Comparison of ENCODE assay signal across 8 mouse cellular contexts in genomic region chr3:90587361-90588101, GRCm38 (mm10). TPM values are rescaled to one million over a fixed set of nuclear protein-coding genes. Genes with fewer than 3 reads are reported as not detected.
A peak's percentile ranks its signal among the peaks of the same experiment; 100 is the strongest.
DNase-seq lines count a peak whose midpoint lies in the region; ATAC-seq and TF ChIP-seq lines count a peak whose summit lies in the region.

No protein-coding gene starts in this region.

- H3K9me3 ChIP-seq in heart, postnatal 0 days (replicated peaks; ENCODE audit: control insufficient read depth, low read length) = no peaks in the 10 kb centered on the region
- H3K9me3 ChIP-seq in forebrain, embryonic 14.5 days (replicated peaks; ENCODE audit: control insufficient read depth, low read length) = no peaks in the 10 kb centered on the region

- no peak for TF ChIP-seq CTCF in heart, postnatal 0 days (IDR thresholded peaks at IDR 0.05; ENCODE audit: low read depth)

- H3K27ac ChIP-seq in heart, postnatal 0 days (ENCODE audit: low read depth) = peak overlapping the region; percentile 60
- no peak overlapping the region for H3K27ac ChIP-seq in forebrain, embryonic 14.5 days (ENCODE audit: low read depth, low read length)

- H3K4me3 ChIP-seq in heart, postnatal 0 days (ENCODE audit: low read depth, low read length) = no peak overlapping the region
- H3K4me3 ChIP-seq in forebrain, embryonic 14.5 days (ENCODE audit: low read depth, low read length) = no peak overlapping the region

- H3K4me1 ChIP-seq in heart, postnatal 0 days (ENCODE audit: control insufficient read depth, insufficient read depth) = peaks cover 12% of the 10 kb centered on the region; the same call in 1 of the 2 replicates
- H3K4me1 ChIP-seq in forebrain, embryonic 14.5 days (ENCODE audit: control insufficient read depth, insufficient read depth, low read length) = no peaks in the 10 kb centered on the region

- no peak for TF ChIP-seq EP300 in heart, postnatal 0 days (IDR thresholded peaks at IDR 0.05; ENCODE audit: low read depth)

- H3K36me3 ChIP-seq in heart, postnatal 0 days (replicated peaks; ENCODE audit: control insufficient read depth, insufficient read depth, low read length) = no peaks in the 10 kb centered on the region
- H3K36me3 ChIP-seq in forebrain, embryonic 14.5 days (ENCODE audit: control insufficient read depth, insufficient read depth, low read length) = no peaks in the 10 kb centered on the region

- no peaks in the 10 kb centered on the region for H3K27me3 ChIP-seq in heart, postnatal 0 days (ENCODE audit: control insufficient read depth, insufficient read depth, low read length)
- H3K27me3 ChIP-seq in forebrain, embryonic 14.5 days (replicated peaks; ENCODE audit: control insufficient read depth, insufficient read depth, low read length) = no peaks in the 10 kb centered on the region

- no peak for DNase-seq in frontal cortex, postnatal 14 days (ENCODE audit: low spot score in 2 of 2)
- peak; percentile 40 to 50 for DNase-seq in spleen, postnatal 36 days (ENCODE audit: low spot score in 2 of 2)
- no peak for DNase-seq in spleen, postnatal 10 days (ENCODE audit: low spot score in 2 of 2)
- no peak for DNase-seq in heart, postnatal 0 days (ENCODE audit: low spot score)
- DNase-seq in natural killer cell, adult 2 months (ENCODE audit: low spot score in 2 of 2) = peak; percentile 61 to 65
- no peak for DNase-seq in forebrain, embryonic 14.5 days (ENCODE audit: low spot score)
- no peak for DNase-seq in testis, postnatal 10 days (ENCODE audit: low spot score)

- peak; percentile 86 for ATAC-seq in frontal cortex, adult (ENCODE audit: low TSS enrichment)
- peak; percentile 52; the same call in 1 of the 2 replicates for ATAC-seq in heart, postnatal 0 days (ENCODE audit: insufficient read depth, low read depth)
- ATAC-seq in forebrain, embryonic 14.5 days = no peak

- 77% methylated on average over 14 of the region's 14 CpGs for WGBS in heart, postnatal 0 days
- WGBS in forebrain, embryonic 14.5 days = 91% methylated on average over 14 of the region's 14 CpGs

- H3K9ac ChIP-seq in heart, postnatal 0 days (replicated peaks; ENCODE audit: low read depth, low read length) = no peak overlapping the region
- no peak overlapping the region for H3K9ac ChIP-seq in forebrain, embryonic 14.5 days (ENCODE audit: low read length)

- H3K4me2 ChIP-seq in heart, postnatal 0 days (ENCODE audit: low read depth, low read length) = no peak overlapping the region
- no peak overlapping the region for H3K4me2 ChIP-seq in forebrain, embryonic 14.5 days (ENCODE audit: low read length)

RNA-seq across cellular contexts. Expression of gene S100a2, which starts 2.5 kb away (rescaled TPM):
- not detected in 2 replicates for total RNA-seq in heart, postnatal 0 days (2014; rRNA removed; ENCODE audit: low replicate concordance)
- polyA plus RNA-seq in heart, postnatal 0 days (2015; fragmentation: Nextera tagmentation; extraction: Ambion mirVana) = not detected in 2 replicates
- polyA plus RNA-seq in forebrain, embryonic 14.5 days (2014; fragmentation: Nextera tagmentation; extraction: Ambion mirVana) = not detected in 2 replicates

RNA-seq across cellular contexts. Expression of gene Gm42674, which starts 14.2 kb away (rescaled TPM):
- not detected in 2 replicates for total RNA-seq in heart, postnatal 0 days (2014; rRNA removed; ENCODE audit: low replicate concordance)
- polyA plus RNA-seq in heart, postnatal 0 days (2015; fragmentation: Nextera tagmentation; extraction: Ambion mirVana) = not detected in 2 replicates
- polyA plus RNA-seq in forebrain, embryonic 14.5 days (2014; fragmentation: Nextera tagmentation; extraction: Ambion mirVana) = not detected in 2 replicates

RNA-seq across cellular contexts. Expression of gene S100a4, which starts 16.0 kb away (rescaled TPM):
- total RNA-seq in heart, postnatal 0 days (2014; rRNA removed; ENCODE audit: low replicate concordance) = 1.3 TPM in 1 of 2 replicates, not detected in the other
- polyA plus RNA-seq in heart, postnatal 0 days (2015; fragmentation: Nextera tagmentation; extraction: Ambion mirVana) = 4.4 and 4.8 TPM in 2 replicates
- polyA plus RNA-seq in forebrain, embryonic 14.5 days (2014; fragmentation: Nextera tagmentation; extraction: Ambion mirVana) = 1.3 and 1.9 TPM in 2 replicates

RNA-seq across cellular contexts. Expression of gene S100a5, which starts 20.8 kb away (rescaled TPM):
- not detected in 2 replicates for total RNA-seq in heart, postnatal 0 days (2014; rRNA removed; ENCODE audit: low replicate concordance)
- not detected in 2 replicates for polyA plus RNA-seq in heart, postnatal 0 days (2015; fragmentation: Nextera tagmentation; extraction: Ambion mirVana)
- polyA plus RNA-seq in forebrain, embryonic 14.5 days (2014; fragmentation: Nextera tagmentation; extraction: Ambion mirVana) = not detected in 2 replicates

RNA-seq across cellular contexts. Expression of gene S100a6, which starts 25.2 kb away (rescaled TPM):
- total RNA-seq in heart, postnatal 0 days (2014; rRNA removed; ENCODE audit: low replicate concordance) = 16.5 and 82.9 TPM in 2 replicates
- polyA plus RNA-seq in heart, postnatal 0 days (2015; fragmentation: Nextera tagmentation; extraction: Ambion mirVana) = 97.5 and 110 TPM in 2 replicates
- polyA plus RNA-seq in forebrain, embryonic 14.5 days (2014; fragmentation: Nextera tagmentation; extraction: Ambion mirVana) = 19.6 and 22.8 TPM in 2 replicates

Comparison
In these comparisons a context has a peak if more than half of its experiments do, and no peak if none do; other contexts are left out.
1. DNase-seq: peak in spleen, postnatal 36 days (2 of 2) and natural killer cell, adult 2 months (2 of 2); none in frontal cortex, postnatal 14 days (0 of 2), spleen, postnatal 10 days (0 of 2), heart, postnatal 0 days (single experiment), forebrain, embryonic 14.5 days (single experiment) and testis, postnatal 10 days (single experiment).